Mouse (Mus musculus): ENCODE results near the gene Fbxo7. TPM values are rescaled to one million over a fixed set of nuclear protein-coding genes. Genes with fewer than 3 reads are reported as not detected.

The Fbxo7 gene
- polyA plus RNA-seq, 1 experiment from 2014 or later = 29.5 TPM

DNA sequence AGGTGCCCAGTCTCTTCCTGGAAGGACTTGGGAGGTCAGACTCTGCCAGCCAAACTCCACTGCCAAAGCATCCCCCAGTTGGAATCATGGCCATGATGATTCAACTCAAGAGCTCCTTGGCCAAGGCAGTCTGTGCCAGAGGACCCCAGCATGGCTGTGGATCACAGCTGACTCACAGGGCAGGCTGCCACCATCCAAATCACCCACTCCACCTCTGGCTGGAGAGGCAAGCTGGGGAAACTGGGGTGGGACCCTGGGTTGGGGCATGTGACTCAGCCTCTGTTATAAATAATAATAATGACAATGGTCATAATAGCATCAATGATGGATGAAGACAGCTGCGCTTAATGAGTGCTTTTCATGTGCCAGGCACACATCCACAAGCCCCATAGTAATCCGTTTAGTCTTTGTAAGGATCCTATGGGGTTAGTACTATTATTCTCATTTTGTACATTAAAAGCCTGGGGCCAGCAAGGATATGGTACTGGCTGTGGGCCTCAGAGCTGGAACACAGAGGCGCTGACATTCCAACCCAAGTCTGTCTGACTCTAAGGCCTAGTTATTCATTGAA lies 78.6 kb downstream of the Fbxo7 start:
- H3K36me3 ChIP-seq = no peaks in the 10 kb centered on the region
- no peak overlapping the region for H3K27ac ChIP-seq
- WGBS = 77% methylated on average over 3 of the region's 3 CpGs
- H3K4me1 ChIP-seq (replicated peaks) = no peaks in the 10 kb centered on the region
- H3K27me3 ChIP-seq (replicated peaks) = no peaks in the 10 kb centered on the region
- H3K9ac ChIP-seq = no peak overlapping the region
- H3K9me3 ChIP-seq = no peaks in the 10 kb centered on the region; the same call in 1 of the 2 replicates
- ATAC-seq = no peak
- no peak overlapping the region for H3K4me2 ChIP-seq (replicated peaks)
- no peak overlapping the region for H3K4me3 ChIP-seq (replicated peaks)

Other genes starting within 250 kb of the Fbxo7 start
- 64.0 and 65.6 TPM in 2 replicates for gene Pwp1, start 192.5 kb upstream of the Fbxo7 start, polyA plus RNA-seq (2015; fragmentation: Nextera tagmentation; extraction: Ambion mirVana)
- gene Prdm4, start 104.8 kb upstream of the Fbxo7 start, polyA plus RNA-seq (2015; fragmentation: Nextera tagmentation; extraction: Ambion mirVana) = 16.2 TPM in 2 replicates
- gene Ascl4, start 94.3 kb upstream of the Fbxo7 start, polyA plus RNA-seq (2015; fragmentation: Nextera tagmentation; extraction: Ambion mirVana) = 0.15 TPM in 1 of 2 replicates, not detected in the other
- 158 and 165 TPM in 2 replicates for gene Rtcb, start 64.1 kb upstream of the Fbxo7 start, polyA plus RNA-seq (2015; fragmentation: Nextera tagmentation; extraction: Ambion mirVana)
- gene Bpifc, start 10.1 kb upstream of the Fbxo7 start, polyA plus RNA-seq (2015; fragmentation: Nextera tagmentation; extraction: Ambion mirVana) = 0.11 TPM in 2 replicates